Mouse (Mus musculus) CH12.LX (cell line): ENCODE results near the gene Arl6ip5. TPM values are rescaled to one million over a fixed set of nuclear protein-coding genes. Genes with fewer than 3 reads are reported as not detected.

Experiments used
- DNase-seq: peaks from one replicate; pipeline ENCODE4 v3.0.0-alpha.2; 2013; ENCODE audit errors: extremely low read depth
- H3K27ac ChIP-seq: 2 replicates; pipeline ENCODE4 v1.5.1; 2012; ENCODE audit warnings: low read depth, mild to moderate bottlenecking, control low read depth, moderate library complexity; ENCODE audit not compliant: insufficient read depth
- H3K27me3 ChIP-seq: replicated peaks from 2 replicates; pipeline ENCODE3; 2012; ENCODE audit warnings: inconsistent platforms
- H3K36me3 ChIP-seq, 2 experiments: replicated peaks in 1 of 2; 2 replicates each; pipeline versions ENCODE3 to v1.6.1; 2012; ENCODE audit warnings: inconsistent platforms in 1 of 2, low read length in 1 of 2, mild to moderate bottlenecking in 1 of 2, mixed read lengths in 1 of 2, moderate library complexity in 1 of 2; ENCODE audit not compliant: control insufficient read depth in 1 of 2, insufficient read depth in 1 of 2
- H3K4me1 ChIP-seq, 2 experiments: 2 replicates each; pipeline ENCODE4 v1.6.1; 2012; ENCODE audit warnings: inconsistent platforms in 1 of 2, moderate library complexity in 1 of 2; ENCODE audit not compliant: insufficient read depth in 2 of 2, control insufficient read depth in 1 of 2
- H3K4me2 ChIP-seq: 2 replicates; pipeline ENCODE4 v1.6.1; 2012; ENCODE audit warnings: low read depth, mild to moderate bottlenecking, control low read depth; ENCODE audit not compliant: poor library complexity, insufficient read depth, severe bottlenecking
- H3K4me3 ChIP-seq, 3 experiments: fragments of 150-350 bp in 1 of 3; sonication (generic) in 1 of 3; replicated peaks in 1 of 3; 2 replicates each; pipeline versions ENCODE3 to v1.5.1; 2011 to 2012; ENCODE audit warnings: low read depth in 2 of 3, low read length in 2 of 3, mild to moderate bottlenecking in 2 of 3, moderate library complexity in 2 of 3, control low read depth in 1 of 3, improper control_type of control experiment in 1 of 3, inconsistent platforms in 1 of 3, mixed read lengths in 1 of 3; ENCODE audit not compliant: poor library complexity in 1 of 3
- H3K79me2 ChIP-seq: replicated peaks from 2 replicates; pipeline ENCODE4 v1.6.1; 2012; ENCODE audit warnings: mild to moderate bottlenecking, moderate library complexity; ENCODE audit not compliant: control insufficient read depth, poor library complexity, insufficient read depth, severe bottlenecking; ENCODE audit errors: extremely low read depth
- H3K9ac ChIP-seq: 2 replicates; pipeline ENCODE4 v1.6.1; 2012; ENCODE audit warnings: low read depth, mild to moderate bottlenecking, control low read depth, moderate library complexity; ENCODE audit not compliant: insufficient read depth
- H3K9me3 ChIP-seq: replicated peaks from 2 replicates; pipeline ENCODE3; 2012; ENCODE audit warnings: low read length, inconsistent platforms, mixed read lengths
- CHD2 ChIP-seq: IDR thresholded peaks from 2 replicates; pipeline ENCODE4 v1.6.1; 2011; ENCODE audit warnings: low read length, improper control_type of control experiment
- EP300 ChIP-seq: IDR thresholded peaks from 2 replicates; pipeline ENCODE4 v1.6.1; 2011; ENCODE audit warnings: low read length, improper control_type of control experiment
- ETS1 ChIP-seq: conservative IDR thresholded peaks from 2 replicates; pipeline ENCODE4 v1.6.1; 2012; ENCODE audit warnings: low read depth, mild to moderate bottlenecking, inconsistent platforms, low read length, improper control_type of control experiment, moderate library complexity
- GABPA ChIP-seq: IDR thresholded peaks from 2 replicates; pipeline ENCODE4 v1.6.1; 2012; ENCODE audit warnings: low read depth, low read length, improper control_type of control experiment, inconsistent platforms; ENCODE audit not compliant: insufficient replicate concordance
- IRF4 ChIP-seq: IDR thresholded peaks from 2 replicates; pipeline ENCODE4 v1.6.1; 2014; ENCODE audit warnings: low read depth, mild to moderate bottlenecking, inconsistent platforms, low read length, improper control_type of control experiment
- JUND ChIP-seq: conservative IDR thresholded peaks from 2 replicates; pipeline ENCODE4 v1.6.1; 2011; ENCODE audit warnings: low read depth, low read length, improper control_type of control experiment
- KAT2A ChIP-seq: IDR thresholded peaks from 2 replicates; pipeline ENCODE4 v1.6.1; 2012; ENCODE audit warnings: low read length, improper control_type of control experiment, inconsistent platforms; ENCODE audit not compliant: insufficient replicate concordance
- MAFK ChIP-seq: IDR thresholded peaks from 2 replicates; pipeline ENCODE4 v1.6.1; 2011; ENCODE audit warnings: low read length, improper control_type of control experiment; ENCODE audit not compliant: insufficient replicate concordance
- MAX ChIP-seq: IDR thresholded peaks from 2 replicates; pipeline ENCODE4 v1.6.1; 2011; ENCODE audit warnings: low read length, improper control_type of control experiment
- MAZ ChIP-seq: IDR thresholded peaks from 2 replicates; pipeline ENCODE4 v1.6.1; 2012; ENCODE audit warnings: low read depth, mild to moderate bottlenecking, inconsistent platforms, low read length, improper control_type of control experiment, moderate library complexity
- MEF2A ChIP-seq: IDR thresholded peaks from 2 replicates; pipeline ENCODE4 v1.6.1; 2014; ENCODE audit warnings: low read depth, mild to moderate bottlenecking, inconsistent platforms, low read length, improper control_type of control experiment, borderline replicate concordance
- MXI1 ChIP-seq: IDR thresholded peaks from 2 replicates; pipeline ENCODE4 v1.6.1; 2011; ENCODE audit warnings: mild to moderate bottlenecking, low read depth, low read length, improper control_type of control experiment
- MYC ChIP-seq: IDR thresholded peaks from 2 replicates; pipeline ENCODE4 v1.6.1; 2011; ENCODE audit warnings: low read depth, mild to moderate bottlenecking, improper control_type of control experiment, low read length
- NELFE ChIP-seq: IDR thresholded peaks from 2 replicates; pipeline ENCODE4 v1.6.1; 2011; ENCODE audit warnings: low read depth, low read length, improper control_type of control experiment
- NRF1 ChIP-seq: IDR thresholded peaks from 2 replicates; pipeline ENCODE4 v1.6.1; 2014; ENCODE audit warnings: low read depth, mild to moderate bottlenecking, inconsistent platforms, low read length, improper control_type of control experiment, moderate library complexity
- PAX5 ChIP-seq: IDR thresholded peaks from 2 replicates; pipeline ENCODE4 v1.6.1; 2012; ENCODE audit warnings: low read length, inconsistent platforms, mixed read lengths
- POLR2A ChIP-seq: IDR thresholded peaks from 2 replicates; pipeline ENCODE4 v1.6.1; 2011; ENCODE audit warnings: low read depth, mild to moderate bottlenecking, improper control_type of control experiment, low read length
- POLR2AphosphoS2 ChIP-seq: IDR thresholded peaks from 2 replicates; pipeline ENCODE4 v1.6.1; 2011; ENCODE audit warnings: low read depth, low read length, improper control_type of control experiment
- RAD21 ChIP-seq: IDR thresholded peaks from 2 replicates; pipeline ENCODE4 v1.6.1; 2011; ENCODE audit warnings: low read depth, mild to moderate bottlenecking, low read length, improper control_type of control experiment, moderate library complexity
- RCOR1 ChIP-seq: conservative IDR thresholded peaks from 2 replicates; pipeline ENCODE4 v1.6.1; 2012; ENCODE audit warnings: low read depth, mild to moderate bottlenecking, inconsistent platforms, low read length, improper control_type of control experiment
- SIN3A ChIP-seq: IDR thresholded peaks from 2 replicates; pipeline ENCODE4 v1.6.1; 2012; ENCODE audit warnings: low read length, improper control_type of control experiment, inconsistent platforms
- SMC3 ChIP-seq: IDR thresholded peaks from 2 replicates; pipeline ENCODE4 v1.6.1; 2011; ENCODE audit warnings: low read depth, low read length, improper control_type of control experiment
- TBP ChIP-seq: conservative IDR thresholded peaks from 2 replicates; pipeline ENCODE4 v1.6.1; 2011; ENCODE audit warnings: low read depth, low read length, improper control_type of control experiment
- TCF12 ChIP-seq: IDR thresholded peaks from 2 replicates; pipeline ENCODE4 v1.6.1; 2014; ENCODE audit warnings: low read depth, mild to moderate bottlenecking, inconsistent platforms, low read length, improper control_type of control experiment
- UBTF ChIP-seq: IDR thresholded peaks from 2 replicates; pipeline ENCODE4 v1.6.1; 2012; ENCODE audit warnings: low read depth, mild to moderate bottlenecking, inconsistent platforms, low read length, improper control_type of control experiment, moderate library complexity
- USF2 ChIP-seq: conservative IDR thresholded peaks from 2 replicates; pipeline ENCODE4 v1.6.1; 2011; ENCODE audit warnings: low read depth, low read length, improper control_type of control experiment
- ZC3H11A ChIP-seq: IDR thresholded peaks from 2 replicates; pipeline ENCODE4 v1.6.1; 2012; ENCODE audit warnings: low read depth, mild to moderate bottlenecking, inconsistent platforms, low read length, improper control_type of control experiment
- ZKSCAN1 ChIP-seq: IDR thresholded peaks from 2 replicates; pipeline ENCODE4 v1.6.1; 2012; ENCODE audit warnings: low read depth, inconsistent platforms, low read length, improper control_type of control experiment, borderline replicate concordance
- ZMIZ1 ChIP-seq: IDR thresholded peaks from 2 replicates; pipeline ENCODE4 v1.6.1; 2012; ENCODE audit warnings: low read depth, mild to moderate bottlenecking, inconsistent platforms, low read length, improper control_type of control experiment
- dilution Hi-C: fragments of 300-500 bp; cut with MboI; formaldehyde crosslinking; loops from 2 replicates; pipeline ENCODE4 v1.14.3; 2020; ENCODE audit warnings: low sequenced_read_pairs; ENCODE audit not compliant: extremely low pct_unique_long_range_greater_than_20kb, extremely low pct_ligation_motif_present
- in situ Hi-C: fragments of 300-500 bp; cut with MboI; formaldehyde crosslinking; loops from 3 replicates; pipeline ENCODE4 v1.14.3; 2019; ENCODE audit warnings: low sequenced_read_pairs, low pct_ligation_motif_present, low pct_unique_long_range_greater_than_20kb, mixed read lengths
- polyA plus RNA-seq: library from polyadenylated mRNA; unstranded; fragments of >175 nt; gene quantifications from 2 replicates; pipeline ENCODE4 v1.2.1, GENCODE M21; 2012; ENCODE audit warnings: low read depth; ENCODE audit not compliant: insufficient read length
- total RNA-seq, 2 experiments: library from RNA; depleted of rRNA; stranded (reverse); fragments of 300-350 nt in 1 of 2; fragments of >200 nt in 1 of 2; gene quantifications; 2 replicates each; pipeline ENCODE4 v1.2.3; 2012 to 2014

The Arl6ip5 gene
- total and polyA plus RNA-seq, 3 experiments: 43.6 to 135 (median 118) TPM

DNA sequence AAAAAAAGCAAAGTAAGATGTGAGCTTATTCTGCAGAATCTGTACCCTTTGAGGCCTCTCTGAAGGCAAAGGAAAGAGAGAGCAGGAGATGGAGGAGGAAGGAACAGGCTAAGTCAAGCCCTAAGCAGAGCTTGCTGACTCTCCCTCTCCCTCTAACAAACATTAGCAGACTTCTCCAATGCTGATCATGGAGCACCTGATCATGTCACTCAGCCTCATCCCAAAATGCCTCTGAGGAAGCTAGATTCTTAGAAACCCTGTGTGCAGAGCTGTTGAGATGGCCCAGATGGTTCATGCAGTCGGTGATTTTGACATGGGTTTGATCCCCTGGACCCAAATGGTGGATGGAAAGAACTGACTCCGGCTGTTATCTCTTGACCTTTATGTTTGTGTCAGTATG, 56.6 kb downstream of the Arl6ip5 start:
- dilution Hi-C loops: no loop called here
- TF ChIP-seq RCOR1 (no peak), NRF1 (no peak), UBTF (no peak), MAX (no peak), ZC3H11A (no peak), SMC3 (no peak), MEF2A (no peak), MAZ (no peak), POLR2AphosphoS2 (no peak), TCF12 (no peak), MXI1 (no peak), NELFE (no peak), ZMIZ1 (no peak), CHD2 (no peak), USF2 (no peak), IRF4 (no peak), MAFK (no peak), MYC (no peak)

DNA sequence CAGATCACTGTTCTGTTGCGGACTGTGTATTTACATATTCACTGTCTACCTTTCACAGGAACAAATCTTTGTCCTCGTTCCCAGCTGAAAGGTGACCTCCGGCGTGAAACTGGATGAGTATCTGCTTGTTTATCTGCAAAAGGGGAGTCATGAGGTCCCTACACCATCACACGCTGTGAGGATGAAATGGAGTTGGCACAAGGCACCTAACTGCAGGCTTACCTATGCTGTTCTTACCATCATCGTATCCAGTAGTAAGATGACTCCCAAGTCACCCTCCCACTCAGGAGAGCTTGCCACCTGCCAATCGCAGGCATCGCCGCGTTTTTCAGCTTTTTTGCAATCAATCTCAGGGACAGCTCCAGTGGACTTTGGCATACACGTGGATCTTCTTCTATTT, 59.1 kb downstream of the Arl6ip5 start:
- dilution Hi-C loops: no loop called here
- Histone ChIP-seq H3K4me1 (0 out of 4 replicates have a peak, but pooled peaks cover 0 to 2% of the 10 kb centered on the region in 2 experiments), H3K9me3 (no peaks in the 10 kb centered on the region), H3K9ac (no peak overlapping the region), H3K27ac (no peak overlapping the region), H3K36me3 (no peaks in the 10 kb centered on the region), H3K4me2 (no peak overlapping the region), H3K79me2 (no peaks in the 10 kb centered on the region), H3K27me3 (no peaks in the 10 kb centered on the region), H3K4me3 (no peak overlapping the region)
- TF ChIP-seq USF2 (no peak), TBP (no peak), SMC3 (no peak), RAD21 (no peak), SIN3A (no peak), IRF4 (no peak), MEF2A (no peak), UBTF (no peak), MXI1 (no peak), GABPA (no peak), EP300 (no peak), KAT2A (no peak), PAX5 (no peak), POLR2A (no peak), JUND (no peak), ZKSCAN1 (no peak), ETS1 (no peak)
- in situ Hi-C loops: loop anchor here (25.0 kb wide), 1 partner anchor 468 kb away; no protein-coding TSS in a partner anchor
- DNase-seq: no peak

More for the DNA sequence above, 56.6 kb downstream of the Arl6ip5 start:
- in situ Hi-C loops: loop anchor here (25.0 kb wide), 1 partner anchor 470 kb away; no protein-coding TSS in a partner anchor
- Histone ChIP-seq H3K9ac (no peak overlapping the region), H3K27me3 (no peaks in the 10 kb centered on the region), H3K79me2 (no peaks in the 10 kb centered on the region), H3K27ac (no peak overlapping the region), H3K4me2 (no peak overlapping the region), H3K4me1 (no peaks in the 10 kb centered on the region), H3K36me3 (no peaks in the 10 kb centered on the region), H3K4me3 (no peak overlapping the region), H3K9me3 (no peaks in the 10 kb centered on the region)
- DNase-seq: no peak
